Mouse (Mus musculus) bone marrow, adult 2 months (tissue): ENCODE data around the gene Enho.

ENCODE experiments used
- CTCF ChIP-seq: fragments of 200-500 bp; IDR thresholded peaks from 2 replicates; pipeline ENCODE4 v1.5.1; 2011; ENCODE audit warnings: low read length, control low read depth; ENCODE audit not compliant: control insufficient read depth, insufficient read depth
- POLR2A ChIP-seq: fragments of 200-500 bp; IDR thresholded peaks from 2 replicates; pipeline ENCODE4 v1.6.1; 2011; ENCODE audit warnings: low read depth, mild to moderate bottlenecking, control low read depth, low read length, borderline replicate concordance; ENCODE audit not compliant: control insufficient read depth

- TF ChIP-seq POLR2A (no peak), CTCF (no peak)
Observed at GRCm38 (mm10) chr4:41635906-41636305, 4.2 kb downstream of the Enho start.
